Mouse (Mus musculus): ENCODE measurements around the gene Cyp46a1.

DNA sequence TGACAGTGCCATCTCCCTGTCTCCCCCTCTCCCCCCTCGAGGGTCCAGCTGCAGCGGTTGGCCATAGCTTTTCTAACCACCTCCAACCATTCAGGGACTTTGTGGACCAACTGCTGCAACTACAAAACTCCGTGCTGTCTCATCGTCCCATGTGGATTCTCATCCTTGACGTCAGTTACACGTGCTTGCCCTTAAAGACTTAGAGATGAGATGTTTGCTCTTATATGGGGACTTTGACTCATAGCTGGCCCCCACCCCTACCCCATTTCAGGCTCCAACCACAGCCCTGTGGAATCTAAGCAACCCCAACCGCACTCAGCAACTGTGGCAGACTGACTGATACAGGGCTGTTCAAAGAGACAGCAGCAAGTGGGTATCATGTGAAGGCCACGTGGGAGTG is 29.0 kb upstream of the Cyp46a1 start:
- TF ChIP-seq MYC (IDR thresholded peaks at IDR 0.05; ENCODE audit: low read depth, low read length) (no peak), MXI1 (IDR thresholded peaks at IDR 0.05; ENCODE audit: low read depth, low read length) (no peak), TAL1 (IDR thresholded peaks at IDR 0.05; ENCODE audit: low read length) (no peak), POLR2A (IDR thresholded peaks at IDR 0.05; ENCODE audit: control insufficient read depth in 1 of 2, insufficient read depth in 1 of 2, low read depth in 1 of 2, low read length in 2 of 2, poor library complexity in 1 of 2) (no peak), MAZ (IDR thresholded peaks at IDR 0.05; ENCODE audit: low read depth, low read length) (no peak), CTCF (IDR thresholded peaks at IDR 0.05 in 2 of 3, conservative IDR thresholded peaks at IDR 0.05 in 1 of 3; ENCODE audit: control insufficient read depth in 1 of 3, insufficient read depth in 1 of 3, low read depth in 2 of 3, low read length in 3 of 3, poor library complexity in 1 of 3, severe bottlenecking in 1 of 3) (no peak)

Data from MEL (cell line).